Mouse (Mus musculus) heart, embryonic 16.5 days (tissue): ENCODE results near the gene Gpr63. TPM values are rescaled to one million over a fixed set of nuclear protein-coding genes. Genes with fewer than 3 reads are reported as not detected.
"Not testable (repeated sequence)": the region's sequence is repeated elsewhere in the genome, so short reads cannot be mapped to it uniquely, and the experiment has no call there.

Source experiments
- ATAC-seq: fragments of 200-750 bp; cut with Nextera tagmentation; replicated peaks from 2 replicates; pipeline ENCODE4 v1.8.0; 2017; ENCODE audit warnings: moderate number of reproducible peaks; ENCODE audit not compliant: insufficient read depth, low FRiP score; ENCODE audit errors: extremely low read depth
- H3K27ac ChIP-seq: fragments of 300-500 bp; sonication (generic); 2 replicates; pipeline ENCODE4 v1.5.1; 2014; ENCODE audit warnings: mild to moderate bottlenecking, low read length, control low read depth, moderate library complexity
- H3K27me3 ChIP-seq: fragments of 300-500 bp; sonication (generic); 2 replicates; pipeline ENCODE4 v1.6.1; 2014; ENCODE audit warnings: low read length, mixed read lengths; ENCODE audit not compliant: control insufficient read depth, insufficient read depth
- H3K36me3 ChIP-seq: fragments of 300-500 bp; sonication (generic); 2 replicates; pipeline ENCODE4 v1.6.1; 2014; ENCODE audit not compliant: control insufficient read depth, insufficient read depth
- H3K4me1 ChIP-seq: fragments of 300-500 bp; sonication (generic); 2 replicates; pipeline ENCODE4 v1.6.1; 2014; ENCODE audit warnings: low read length, mixed read lengths; ENCODE audit not compliant: control insufficient read depth, insufficient read depth
- H3K4me2 ChIP-seq: fragments of 300-500 bp; sonication (generic); 2 replicates; pipeline ENCODE4 v1.6.1; 2014; ENCODE audit warnings: low read depth, mild to moderate bottlenecking, control low read depth, low read length
- H3K4me3 ChIP-seq: fragments of 300-500 bp; sonication (generic); 2 replicates; pipeline ENCODE4 v1.5.1; 2014; ENCODE audit warnings: mild to moderate bottlenecking, control low read depth, low read length
- H3K9ac ChIP-seq: fragments of 300-500 bp; sonication (generic); 2 replicates; pipeline ENCODE4 v1.6.1; 2014; ENCODE audit warnings: low read length, control low read depth
- H3K9me3 ChIP-seq: fragments of 300-500 bp; sonication (generic); replicated peaks from 2 replicates; pipeline ENCODE4 v1.6.1; 2016; ENCODE audit warnings: low read length; ENCODE audit not compliant: control insufficient read depth
- WGBS: fragments of 180-500 bp; shearing (Covaris S2); extraction: QIAGEN DNeasy Blood & Tissue Kit; methylation state at CpG from one replicate; pipeline ENCODE4 v1.1.7; 2014; 5-methylcytosine and 5-hydroxymethylcytosine counted together
- polyA plus RNA-seq: library from polyadenylated mRNA; unstranded; fragments of >200 nt; fragmentation: Nextera tagmentation; extraction: Ambion mirVana; gene quantifications from 2 replicates; pipeline ENCODE4 v1.2.1, GENCODE M21; 2015

Gpr63 gene
- polyA plus RNA-seq, 1 experiment from 2014 or later: 0.45 TPM

DNA sequence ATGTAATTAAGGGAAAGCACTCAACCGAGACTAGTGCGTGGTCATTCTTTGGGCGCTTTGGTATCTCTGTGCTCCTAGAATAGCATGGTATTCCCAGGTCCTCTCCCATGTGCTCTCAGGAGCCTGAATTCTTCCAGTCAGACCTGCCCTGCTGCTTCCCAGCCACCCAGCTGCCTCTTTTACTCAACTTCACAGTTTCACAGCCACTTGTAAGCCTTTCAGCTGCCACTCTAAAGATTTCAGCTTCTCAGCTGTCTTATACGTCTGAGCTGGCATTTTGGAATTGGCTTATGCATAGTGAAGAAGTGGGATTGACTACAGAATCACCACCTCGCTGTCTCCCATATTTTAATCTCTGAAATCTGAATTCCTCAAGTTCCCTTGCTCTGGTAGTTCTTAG, 19.4 kb downstream of the Gpr63 start:
- H3K36me3 ChIP-seq: no peaks in the 10 kb centered on the region
- H3K9ac ChIP-seq: no peak overlapping the region
- H3K9me3 ChIP-seq: peaks cover 4% of the 10 kb centered on the region
- H3K4me2 ChIP-seq: no peak overlapping the region; the same call in 1 of the 2 replicates
- no peak overlapping the region; the same call in 1 of the 2 replicates for H3K27ac ChIP-seq
- H3K4me3 ChIP-seq: no peak overlapping the region
- ATAC-seq: peak; percentile 77
- 43% methylated on average over 5 of the region's 5 CpGs for WGBS
- peaks cover 3% of the 10 kb centered on the region; the same call in 1 of the 2 replicates for H3K27me3 ChIP-seq
- H3K4me1 ChIP-seq: peaks cover 2% of the 10 kb centered on the region; the same call in 1 of the 2 replicates

- Histone ChIP-seq H3K27ac (no peak overlapping the region), H3K9me3 (no peaks in the 10 kb centered on the region), H3K4me2 (no peak overlapping the region), H3K4me3 (no peak overlapping the region), H3K9ac (no peak overlapping the region), H3K4me1 (no peaks in the 10 kb centered on the region), H3K36me3 (no peaks in the 10 kb centered on the region), H3K27me3 (peaks cover 3% of the 10 kb centered on the region; the same call in 1 of the 2 replicates)
- WGBS: 74% methylated on average over 2 of the region's 2 CpGs
- ATAC-seq: no peak
Observed at GRCm38 (mm10) chr4:24991475-24991874, 25.3 kb downstream of the Gpr63 start.

DNA sequence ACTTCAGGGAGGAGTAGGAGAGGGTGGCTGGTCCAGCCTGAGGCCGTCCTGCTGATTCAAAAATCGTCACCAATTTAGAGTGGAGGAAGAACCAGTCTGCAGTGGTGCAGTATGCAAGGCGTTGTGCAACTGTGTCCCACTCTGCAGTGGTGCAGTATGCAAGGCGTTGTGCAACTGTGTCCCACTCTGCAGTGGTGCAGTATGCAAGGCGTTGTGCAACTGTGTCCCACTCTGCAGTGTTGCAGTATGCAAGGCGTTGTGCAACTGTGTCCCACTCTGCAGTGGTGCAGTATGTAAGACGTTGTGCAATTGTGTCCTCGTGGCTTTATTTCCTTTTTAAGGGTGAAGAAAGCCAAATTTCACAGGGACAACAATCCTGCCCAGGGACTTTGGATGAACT, 43.1 kb downstream of the Gpr63 start:
- not testable (repeated sequence) for H3K27me3 ChIP-seq, ATAC-seq, H3K4me3 ChIP-seq, H3K4me1 ChIP-seq, H3K9ac ChIP-seq, H3K36me3 ChIP-seq, H3K9me3 ChIP-seq, H3K4me2 ChIP-seq, H3K27ac ChIP-seq
- 80% methylated on average over 8 of the region's 8 CpGs for WGBS

DNA sequence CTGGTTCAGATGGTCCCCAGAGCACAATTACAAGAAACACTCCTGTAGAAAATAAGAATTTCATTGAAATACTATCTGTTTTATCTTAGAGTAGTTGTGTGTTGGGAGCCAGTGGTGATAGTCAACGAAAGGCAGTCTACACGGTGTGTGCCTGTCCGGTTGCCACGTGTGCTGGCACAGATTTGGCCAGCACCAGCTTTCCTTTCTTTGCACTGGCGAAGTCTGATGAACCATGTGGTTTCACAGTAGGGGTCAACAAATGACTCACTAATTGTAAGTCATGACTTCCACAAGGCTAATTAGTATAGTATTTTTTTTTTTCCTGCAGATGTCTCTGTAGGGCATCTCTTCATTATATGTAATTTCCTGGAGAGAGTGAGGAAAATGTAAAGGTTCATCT, 45.6 kb downstream of the Gpr63 start:
- Histone ChIP-seq H3K27me3 (no peaks in the 10 kb centered on the region), H3K36me3 (peaks cover 5% of the 10 kb centered on the region), H3K4me1 (peaks cover 5% of the 10 kb centered on the region), H3K27ac (no peak overlapping the region), H3K9ac (no peak overlapping the region), H3K4me3 (no peak overlapping the region), H3K9me3 (no peaks in the 10 kb centered on the region), H3K4me2 (no peak overlapping the region)
- WGBS: 80% methylated on average over 5 of the region's 5 CpGs
- no peak for ATAC-seq

DNA sequence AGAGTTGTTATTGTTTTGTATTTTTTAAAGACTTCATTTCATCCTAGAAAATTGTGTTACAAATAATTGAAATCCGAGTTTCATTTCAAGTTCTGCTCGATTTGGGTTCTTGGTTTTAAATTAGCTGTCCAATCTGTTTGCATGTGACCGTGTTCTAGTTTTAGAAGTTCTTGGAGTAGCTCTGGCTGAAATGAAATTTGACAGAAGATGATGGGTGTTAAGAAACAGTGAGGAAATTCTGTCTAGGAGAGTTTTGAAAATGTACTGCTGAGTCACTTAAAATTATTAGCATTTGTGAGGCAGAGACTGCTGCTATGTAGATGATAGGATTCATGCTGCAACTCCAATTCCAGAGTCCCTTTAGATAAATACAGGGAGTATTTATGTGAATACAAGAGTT, 46.5 kb downstream of the Gpr63 start:
- H3K9ac ChIP-seq: no peak overlapping the region
- H3K36me3 ChIP-seq: peaks cover 4% of the 10 kb centered on the region
- H3K27me3 ChIP-seq: no peaks in the 10 kb centered on the region
- H3K27ac ChIP-seq: no peak overlapping the region
- H3K4me3 ChIP-seq: no peak overlapping the region
- WGBS: 88% methylated on average over 3 of the region's 3 CpGs
- no peak overlapping the region for H3K4me2 ChIP-seq
- no peaks in the 10 kb centered on the region for H3K9me3 ChIP-seq
- ATAC-seq: no peak
- peaks cover 5% of the 10 kb centered on the region for H3K4me1 ChIP-seq

DNA sequence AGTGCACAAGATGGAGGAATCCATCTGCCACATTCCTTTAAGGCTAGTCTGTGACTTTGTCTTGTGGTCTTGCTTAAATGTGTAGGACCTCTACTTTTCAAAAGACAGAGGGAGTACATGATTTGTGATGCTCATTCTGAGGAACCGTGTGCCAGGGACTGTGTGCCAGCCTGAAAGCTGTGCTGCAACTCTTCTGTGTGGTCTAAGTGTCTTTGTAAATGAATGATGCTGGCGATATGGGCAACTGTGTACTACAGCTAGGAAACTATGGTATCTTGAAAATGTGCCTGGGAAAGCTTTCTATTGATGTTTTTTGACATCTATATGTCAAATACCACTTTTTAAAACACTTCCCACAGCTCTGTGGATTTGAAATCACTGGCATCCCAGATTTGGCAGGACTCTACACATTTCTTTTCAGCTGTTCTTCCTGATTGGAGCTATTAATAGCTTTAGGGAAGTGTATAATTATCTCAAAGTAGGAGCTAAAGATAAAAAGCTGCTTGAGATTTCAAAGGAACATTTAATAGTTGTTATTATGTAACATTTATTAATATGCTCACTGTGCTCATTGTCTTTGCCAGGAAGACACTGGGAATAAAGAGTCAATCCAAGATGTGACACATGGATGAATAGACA, 48.9 kb downstream of the Gpr63 start:
- ATAC-seq: no peak
- Histone ChIP-seq H3K27ac (no peak overlapping the region), H3K9ac (no peak overlapping the region), H3K4me3 (no peak overlapping the region), H3K4me2 (no peak overlapping the region), H3K4me1 (peaks cover 5% of the 10 kb centered on the region), H3K27me3 (no peaks in the 10 kb centered on the region), H3K36me3 (no peaks in the 10 kb centered on the region), H3K9me3 (no peaks in the 10 kb centered on the region)
- WGBS: 70% methylated on average over 2 of the region's 2 CpGs

DNA sequence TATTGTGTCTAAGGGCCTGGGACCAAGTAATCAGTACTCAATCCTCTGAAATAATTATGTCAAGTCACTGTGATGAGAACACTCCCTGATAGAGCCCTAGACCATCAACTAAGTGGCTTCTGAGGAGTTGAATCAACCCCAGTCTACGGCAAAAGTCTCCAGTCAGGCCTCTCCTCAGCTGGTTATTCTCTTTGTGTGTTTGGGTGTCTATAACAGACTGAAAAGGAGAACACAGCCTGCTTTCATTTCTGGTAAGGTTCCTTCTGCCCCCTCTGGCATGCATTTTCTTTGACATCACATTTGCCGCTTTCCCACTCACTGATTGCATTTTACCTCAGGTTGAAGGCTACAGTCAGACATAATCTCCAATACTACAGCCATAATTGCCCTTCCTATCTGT, 62.0 kb downstream of the Gpr63 start:
- no peaks in the 10 kb centered on the region for H3K27me3 ChIP-seq
- H3K9me3 ChIP-seq: no peaks in the 10 kb centered on the region
- no peaks in the 10 kb centered on the region for H3K4me1 ChIP-seq
- no peak overlapping the region for H3K27ac ChIP-seq
- H3K4me2 ChIP-seq: no peak overlapping the region
- no peak for ATAC-seq
- 79% methylated on average over 2 of the region's 2 CpGs for WGBS
- no peak overlapping the region for H3K4me3 ChIP-seq
- H3K36me3 ChIP-seq: no peaks in the 10 kb centered on the region
- no peak overlapping the region for H3K9ac ChIP-seq

DNA sequence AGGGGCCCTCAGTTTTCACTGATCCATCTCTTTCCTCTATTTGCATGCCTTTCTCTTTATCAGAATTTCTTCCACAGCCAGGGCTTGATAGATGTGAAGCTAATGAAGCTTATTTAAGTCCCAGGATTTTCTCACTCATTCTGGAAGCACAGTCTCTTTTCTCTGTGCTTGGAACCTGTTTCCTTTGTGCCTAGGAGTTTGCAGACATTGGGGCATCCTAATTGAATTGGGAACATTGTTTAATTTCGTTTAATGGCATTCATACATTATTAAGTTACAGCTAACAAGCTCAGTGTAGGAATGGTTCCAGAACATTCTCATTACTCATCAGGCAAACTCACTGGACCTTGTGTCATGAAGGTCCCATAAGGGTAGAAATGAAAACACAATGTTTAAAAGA, 62.5 kb downstream of the Gpr63 start:
- 63% methylated on average over 1 of the region's 1 CpGs for WGBS
- Histone ChIP-seq H3K27me3 (no peaks in the 10 kb centered on the region), H3K9me3 (no peaks in the 10 kb centered on the region), H3K4me3 (no peak overlapping the region), H3K27ac (no peak overlapping the region), H3K4me1 (no peaks in the 10 kb centered on the region), H3K9ac (no peak overlapping the region), H3K36me3 (no peaks in the 10 kb centered on the region), H3K4me2 (no peak overlapping the region)
- no peak for ATAC-seq

GRCm38 (mm10) chr4:25029875-25030274, 63.7 kb downstream of the Gpr63 start:
- Histone ChIP-seq H3K27ac (no peak overlapping the region), H3K36me3 (no peaks in the 10 kb centered on the region), H3K9ac (no peak overlapping the region), H3K27me3 (no peaks in the 10 kb centered on the region), H3K4me3 (no peak overlapping the region), H3K4me2 (no peak overlapping the region), H3K4me1 (no peaks in the 10 kb centered on the region), H3K9me3 (no peaks in the 10 kb centered on the region)
- no peak for ATAC-seq
- 65% methylated on average over 4 of the region's 4 CpGs for WGBS
